Mouse (Mus musculus) left cerebral cortex, adult 2 months (tissue): ENCODE measurements at regions not wholly inside any gene's neighbourhood (a gene's known extent, or its start where the extent isn't known, plus 50 kb on each side); places are given as distances from the start of the nearest gene placed in this dataset.
"Not testable (repeated sequence)": the region's sequence is repeated elsewhere in the genome, so short reads cannot be mapped to it uniquely, and the experiment has no call there.

ENCODE experiments used
- DNase-seq, 2 experiments: peaks; one replicate each; pipeline ENCODE4 v3.0.0; 2021 to 2022; ENCODE audit warnings: low spot score in 2 of 2, mixed read lengths in 1 of 2; ENCODE audit errors: extremely low spot score in 1 of 2
- H3K27ac ChIP-seq: fragments of 200-600 bp; 2 replicates; pipeline ENCODE4 v1.8.1; 2022
- H3K4me3 ChIP-seq: fragments of 200-600 bp; 2 replicates; pipeline ENCODE4 v1.8.1; 2022
- CTCF ChIP-seq: fragments of 200-600 bp; IDR thresholded peaks from 2 replicates; pipeline ENCODE4 v1.8.1; 2022; ENCODE audit warnings: antibody characterized with exemption, mild to moderate bottlenecking, moderate library complexity
- intact Hi-C: fragments of 180-260 bp; cut with DNase I; formaldehyde crosslinking; loops from one replicate; pipeline ENCODE4 v1.15.1; 2025

DNA sequence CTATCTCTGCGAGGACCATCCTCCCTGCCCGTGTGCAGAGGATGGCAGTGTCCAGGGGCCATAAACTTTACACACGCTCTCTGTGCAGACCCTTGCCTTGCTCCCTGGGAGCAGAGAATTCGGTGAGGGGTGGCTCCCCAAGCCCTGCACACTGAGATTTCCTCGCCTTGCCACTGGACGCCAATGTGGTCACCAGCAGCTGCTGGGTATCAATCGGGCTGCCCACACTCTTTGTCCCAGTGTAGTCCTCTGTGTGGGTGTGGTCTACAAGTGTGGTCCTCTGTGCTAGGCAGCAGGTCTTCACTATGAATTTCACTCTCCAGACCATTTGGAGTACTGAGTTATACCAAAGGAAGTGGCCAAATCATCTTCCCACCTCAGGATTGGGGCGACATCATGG is 274.3 kb downstream of the Gadd45g start:
- Histone ChIP-seq H3K4me3 (no peak overlapping the region), H3K27ac (no peak overlapping the region)
- no peak for DNase-seq
- intact Hi-C loops: no loop called here
- TF ChIP-seq CTCF: no peak

DNA sequence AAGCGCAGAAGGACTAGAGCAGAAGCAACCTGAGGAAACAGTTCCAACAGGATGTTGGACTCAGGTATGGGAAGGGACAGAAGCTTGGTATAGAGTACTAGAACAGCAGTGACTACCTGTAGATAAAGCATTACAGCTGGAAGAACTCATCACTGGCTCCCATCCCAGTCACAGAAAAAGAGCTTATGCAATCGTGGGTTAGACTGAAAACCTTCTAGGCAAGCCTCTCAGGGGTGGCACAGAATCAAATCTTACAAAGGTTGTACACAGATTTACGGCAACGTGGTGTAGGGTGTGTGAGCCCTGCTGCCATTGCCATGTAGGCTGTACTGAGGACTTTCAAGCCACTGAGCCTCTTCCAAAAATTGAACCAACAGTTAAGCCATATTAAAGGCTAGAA is 278.6 kb downstream of the Gadd45g start:
- DNase-seq: no peak
- intact Hi-C loops: no loop called here

DNA sequence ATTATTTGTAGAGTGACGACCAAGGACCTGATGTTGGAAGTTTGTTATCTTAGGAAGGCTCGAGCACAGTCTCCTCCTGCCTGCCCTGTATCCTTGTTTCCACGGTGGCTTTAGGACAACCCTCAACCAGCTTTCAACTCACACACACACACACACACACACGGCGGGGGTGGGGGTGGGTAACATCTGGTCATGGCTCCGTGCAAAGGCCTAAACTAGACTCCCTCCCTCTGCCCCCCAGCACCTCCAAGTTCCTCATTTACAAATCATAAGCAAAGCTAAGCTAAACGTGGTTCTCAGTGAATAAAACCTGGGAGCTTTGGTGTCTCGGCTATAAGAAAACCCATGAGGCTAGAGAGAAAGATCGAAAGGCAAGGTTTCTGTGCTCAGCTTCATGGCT is 281.3 kb downstream of the Gadd45g start:
- no peak overlapping the region for H3K4me3 ChIP-seq
- no peak for TF ChIP-seq CTCF
- intact Hi-C loops: no loop called here
- DNase-seq: no peak
- no peak overlapping the region for H3K27ac ChIP-seq

More for the DNA sequence above, 278.6 kb downstream of the Gadd45g start:
- H3K4me3 ChIP-seq: no peak overlapping the region
- TF ChIP-seq CTCF: no peak
- H3K27ac ChIP-seq: no peak overlapping the region

DNA sequence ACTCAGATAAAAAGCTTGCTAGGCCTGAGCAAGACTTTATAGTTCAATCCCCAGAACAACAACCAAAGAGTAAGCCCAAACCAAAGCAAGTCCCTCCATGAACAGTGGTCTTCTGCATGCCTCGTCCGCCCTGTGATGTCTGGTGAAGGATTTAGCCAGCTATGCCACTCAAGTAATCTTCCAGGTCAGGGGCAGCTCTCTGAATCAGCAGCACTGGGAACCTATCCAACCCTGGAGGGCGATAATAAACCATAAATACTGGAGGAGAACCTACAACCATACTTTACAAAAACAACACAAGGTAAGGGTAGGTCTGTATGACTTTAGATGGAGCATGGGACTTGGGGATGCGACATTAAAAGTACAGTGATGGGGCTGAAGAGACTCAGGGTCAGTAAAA is 283.0 kb downstream of the Gadd45g start:
- no peak for DNase-seq
- no peak overlapping the region for H3K27ac ChIP-seq
- H3K4me3 ChIP-seq: no peak overlapping the region
- TF ChIP-seq CTCF: no peak
- intact Hi-C loops: no loop called here

DNA sequence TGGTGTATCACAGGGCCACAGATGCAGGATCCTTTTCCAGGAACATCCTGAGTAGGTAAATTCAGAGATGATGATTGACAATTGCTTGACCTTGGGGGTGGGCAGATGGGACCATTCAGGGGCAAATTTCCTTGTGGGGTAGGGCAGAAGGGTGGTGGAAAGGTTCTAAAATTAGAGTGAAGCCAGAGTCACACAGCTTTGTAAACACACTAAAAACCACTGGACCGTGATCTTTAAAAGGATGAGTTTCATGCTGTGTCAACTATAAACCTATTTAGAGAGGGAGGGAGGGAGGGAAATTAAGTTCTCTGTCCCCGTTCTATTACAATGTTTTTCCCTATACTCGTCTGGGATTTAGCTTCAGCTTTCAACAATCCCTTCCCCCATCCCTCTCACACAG is 286.7 kb downstream of the Gadd45g start:
- no peak for TF ChIP-seq CTCF
- intact Hi-C loops: no loop called here
- DNase-seq: no peak
- Histone ChIP-seq H3K27ac (no peak overlapping the region), H3K4me3 (no peak overlapping the region)

DNA sequence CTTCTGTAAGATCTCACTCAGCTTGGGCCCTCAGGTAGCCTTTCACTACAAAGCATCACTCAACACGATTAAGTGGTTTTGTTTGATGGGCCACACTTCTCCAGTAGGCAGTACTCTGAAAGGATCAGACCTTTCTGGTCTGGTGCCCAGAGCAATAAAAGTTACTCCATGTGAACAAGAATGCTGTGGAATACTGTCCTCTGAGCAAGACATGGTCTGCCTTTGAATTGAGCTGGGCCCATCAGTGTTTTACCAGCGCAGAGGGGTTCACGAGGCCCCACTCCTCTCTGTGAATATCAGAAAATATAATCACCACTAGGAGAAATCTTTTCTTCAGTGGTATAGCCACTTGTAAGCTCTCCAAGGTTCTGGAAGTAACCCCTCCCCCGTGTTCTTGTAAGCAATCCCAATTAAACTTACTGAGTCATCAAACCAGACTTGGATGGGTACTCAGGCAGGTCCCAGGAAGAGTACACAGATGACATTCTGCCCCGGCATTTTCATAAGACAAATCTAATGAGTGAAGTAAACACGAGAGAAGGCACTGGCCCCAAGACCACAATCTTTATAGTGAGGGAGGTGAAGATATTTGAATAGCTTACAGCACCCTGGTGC is 292.0 kb downstream of the Gadd45g start:
- intact Hi-C loops: no loop called here
- no peak overlapping the region for H3K27ac ChIP-seq

DNA sequence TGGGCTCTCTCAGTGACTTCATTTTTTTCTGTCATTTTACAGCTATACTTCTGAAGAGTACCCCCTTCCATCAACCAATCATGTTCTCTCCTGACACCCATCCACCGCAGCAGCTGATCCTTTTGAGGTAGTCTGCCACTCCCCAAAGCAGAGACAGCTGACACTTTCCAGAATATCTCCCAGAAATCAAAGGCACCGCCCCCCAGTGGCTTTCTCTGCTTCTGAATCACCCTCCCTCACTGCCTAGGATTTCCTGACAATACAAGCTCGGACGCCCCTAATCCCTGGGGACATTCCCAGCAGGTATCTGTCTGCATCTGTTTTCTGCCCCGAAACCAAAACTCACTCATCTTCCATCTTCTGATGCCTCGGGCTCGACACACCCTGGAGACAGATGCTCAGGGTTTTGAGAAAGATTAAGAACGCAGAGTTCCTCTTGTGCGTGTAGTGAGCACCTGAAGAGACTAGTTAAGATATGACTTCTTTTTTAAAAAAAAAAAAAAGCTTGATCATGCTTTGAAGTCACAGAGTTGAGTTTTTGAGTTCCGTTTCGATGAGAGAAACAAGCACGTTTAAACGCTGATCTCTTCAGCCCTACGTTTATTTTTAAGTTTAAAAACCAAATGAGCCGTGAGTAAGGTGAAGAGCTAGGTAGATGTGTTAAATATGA is 292.8 kb downstream of the Gadd45g start:
- TF ChIP-seq CTCF: no peak; the same call in 1 of the 2 replicates
- H3K27ac ChIP-seq: no peak overlapping the region
- no peak for DNase-seq
- intact Hi-C loops: no loop called here
- no peak overlapping the region for H3K4me3 ChIP-seq

More for the DNA sequence above, 292.0 kb downstream of the Gadd45g start:
- no peak overlapping the region for H3K4me3 ChIP-seq
- TF ChIP-seq CTCF: no peak
- DNase-seq: no peak

DNA sequence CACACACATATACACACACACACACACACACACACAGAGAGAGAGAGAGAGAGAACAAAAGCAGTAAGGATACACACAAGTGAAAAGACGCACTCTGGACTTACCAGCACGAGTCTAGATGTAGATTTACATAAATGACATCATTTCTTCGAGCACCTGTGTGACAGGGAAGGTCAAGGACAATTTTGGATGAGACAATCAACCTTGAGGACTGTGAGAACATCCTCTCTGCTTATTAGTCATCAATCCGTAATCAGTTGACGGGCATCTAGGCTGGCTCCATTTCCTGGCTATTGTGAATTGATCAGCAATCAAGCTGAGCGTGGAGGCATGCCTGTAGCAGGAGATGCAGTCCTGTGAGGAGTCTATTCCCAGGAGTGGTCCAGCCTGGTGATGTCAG is 293.7 kb downstream of the Gadd45g start:
- Histone ChIP-seq H3K27ac (no peak overlapping the region), H3K4me3 (no peak overlapping the region)
- no peak for DNase-seq
- TF ChIP-seq CTCF: no peak
- intact Hi-C loops: no loop called here

DNA sequence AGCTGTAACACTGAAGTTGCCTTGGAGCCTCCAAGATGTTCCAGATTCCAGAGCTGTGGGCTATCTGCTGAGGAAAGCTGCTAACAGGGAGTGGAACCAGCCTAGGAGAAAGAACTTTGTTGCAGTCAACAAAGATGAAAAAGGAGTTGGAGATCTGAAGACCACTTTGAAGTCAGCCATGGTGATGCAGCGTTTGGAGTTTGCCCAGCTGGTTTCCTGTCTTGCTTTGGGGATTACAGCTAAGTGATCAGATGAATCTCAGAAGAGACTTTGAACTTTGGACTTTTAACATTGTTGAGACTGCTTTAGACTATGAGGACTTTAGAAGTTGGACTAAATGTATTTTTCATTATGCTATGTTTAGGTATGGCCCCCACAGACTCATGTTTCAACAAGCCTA is 297.6 kb downstream of the Gadd45g start:
- H3K27ac ChIP-seq, H3K4me3 ChIP-seq, intact Hi-C loops, DNase-seq: not testable (repeated sequence)

DNA sequence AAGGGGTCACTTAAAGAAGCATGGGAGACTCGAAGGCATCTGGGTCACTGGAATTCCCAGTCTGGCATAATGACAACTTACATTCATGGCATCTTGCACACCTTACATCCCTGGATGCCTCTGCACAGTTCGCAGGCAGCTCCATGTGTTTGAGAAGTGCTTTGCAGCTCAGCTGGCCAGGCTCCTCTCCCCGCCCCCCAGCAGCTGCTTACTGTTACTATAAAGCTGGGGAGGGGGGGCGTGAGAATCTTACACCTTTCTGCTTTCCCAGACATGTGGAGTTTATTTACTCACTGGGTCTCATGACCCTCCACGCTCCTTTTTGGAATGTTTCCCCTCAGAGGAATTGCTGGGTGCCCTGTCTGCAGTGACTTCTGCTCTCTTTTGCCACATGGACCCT is 299.4 kb downstream of the Gadd45g start:
- Histone ChIP-seq H3K27ac (no peak overlapping the region), H3K4me3 (no peak overlapping the region)
- TF ChIP-seq CTCF: no peak
- no peak for DNase-seq
- intact Hi-C loops: no loop called here

DNA sequence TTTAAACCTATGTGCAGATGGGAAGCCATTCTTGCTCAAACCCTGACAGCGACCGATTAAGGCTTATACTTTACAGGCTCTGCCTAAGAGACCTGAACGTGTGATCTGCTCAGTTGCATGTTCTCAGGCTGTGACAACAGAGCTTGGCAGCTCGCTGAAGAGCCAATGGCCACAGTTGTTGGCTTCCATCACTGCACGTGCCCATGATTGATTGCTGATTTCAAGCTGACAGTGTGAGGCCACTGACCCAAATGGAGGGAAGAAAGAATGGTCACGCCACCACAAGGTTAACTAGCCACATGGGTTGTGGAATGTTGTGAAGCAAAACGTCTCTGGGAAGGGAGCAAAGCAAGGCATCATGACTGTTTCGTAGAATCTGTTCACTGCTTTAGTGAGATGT is 303.8 kb downstream of the Gadd45g start:
- DNase-seq: no peak
- no peak overlapping the region for H3K4me3 ChIP-seq
- intact Hi-C loops: no loop called here
- no peak overlapping the region for H3K27ac ChIP-seq
- TF ChIP-seq CTCF: no peak

DNA sequence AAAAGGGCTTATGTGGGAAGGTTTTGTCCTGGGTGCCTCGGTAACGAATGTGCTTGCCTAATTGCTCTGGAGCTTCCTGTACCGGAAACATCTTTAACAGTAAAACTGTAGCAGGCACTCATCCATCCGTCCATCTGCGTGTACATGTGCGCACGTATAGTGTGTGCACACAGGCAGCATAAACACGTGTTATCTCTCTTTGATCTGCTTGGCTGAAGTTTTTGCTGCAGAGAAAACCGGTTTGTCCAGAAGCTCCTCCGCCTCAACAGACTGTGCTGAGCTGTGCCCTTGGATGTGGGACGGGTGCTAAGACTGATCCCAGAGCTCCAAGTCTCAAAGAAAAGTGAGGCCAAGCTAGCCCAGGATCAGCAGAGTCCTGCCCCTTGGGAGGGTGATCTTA is 305.3 kb downstream of the Gadd45g start:
- no peak overlapping the region for H3K27ac ChIP-seq
- DNase-seq: no peak
- no peak overlapping the region for H3K4me3 ChIP-seq
- TF ChIP-seq CTCF: no peak
- intact Hi-C loops: no loop called here

DNA sequence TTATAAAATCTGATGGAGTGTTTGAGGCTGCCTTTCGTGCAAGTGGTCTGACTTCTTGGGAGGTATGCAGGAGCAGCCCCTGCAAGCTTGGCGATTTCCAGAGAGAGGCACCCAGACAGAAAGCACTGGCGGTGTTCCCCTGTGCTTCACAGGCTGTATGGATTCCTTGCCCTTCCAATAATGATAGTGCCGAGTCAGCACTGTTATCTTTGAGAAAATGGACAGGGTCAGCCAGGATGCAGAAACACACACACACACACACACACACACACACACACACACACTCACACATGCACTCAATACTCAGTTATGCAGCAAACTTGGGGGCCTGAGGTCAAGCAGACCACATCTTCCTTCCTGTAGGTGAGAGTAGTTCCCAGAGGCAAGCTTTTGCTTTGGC is 305.7 kb downstream of the Gadd45g start:
- intact Hi-C loops: no loop called here
- Histone ChIP-seq H3K27ac (no peak overlapping the region), H3K4me3 (no peak overlapping the region)
- no peak for TF ChIP-seq CTCF
- DNase-seq: no peak
